Mouse (Mus musculus): ENCODE data around the gene Chd1l. TPM values are rescaled to one million over a fixed set of nuclear protein-coding genes. Genes with fewer than 3 reads are reported as not detected.

Gene Chd1l
- polyA plus RNA-seq (2012; rRNA removed), result 37.9 and 39.1 TPM in 2 replicates

DNA sequence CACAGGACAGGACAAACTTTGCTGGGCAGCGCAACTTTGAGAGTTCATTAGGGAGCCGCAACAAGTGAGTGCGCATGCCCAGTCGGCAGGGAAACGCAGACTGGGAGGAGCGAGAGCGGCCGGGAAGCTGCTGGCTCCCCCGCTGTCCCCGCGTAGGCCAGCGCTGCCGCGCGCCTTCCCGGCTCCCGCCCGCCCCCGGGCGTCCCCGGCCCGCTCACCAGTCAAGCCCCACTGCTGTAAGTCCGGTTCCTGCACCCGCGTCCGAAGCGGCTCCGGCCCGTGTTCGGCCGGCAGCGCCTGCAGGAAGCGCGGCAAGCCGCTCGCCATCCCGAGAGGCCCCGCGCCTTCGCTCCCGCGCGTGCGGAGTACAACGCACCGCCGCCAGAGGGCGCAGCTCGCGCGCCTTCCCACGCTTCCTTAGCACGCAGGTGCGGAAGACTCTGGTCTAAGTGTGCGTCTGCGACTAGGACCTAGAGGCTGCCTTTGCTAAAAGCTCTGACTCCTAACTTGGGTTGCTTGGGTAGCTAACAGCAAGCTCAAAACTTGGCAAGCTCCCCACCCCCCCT is at the start of gene Chd1l:
Gene Chd1l (minus strand): TSS at position 359 of the 566 bp plus-strand sequence.
- TF ChIP-seq POLR2A (IDR thresholded peaks at IDR 0.05; ENCODE audit: control insufficient read depth, low read depth, low read length), result peak; percentile 59
- peak; percentile 99 for TF ChIP-seq CTCF (IDR thresholded peaks at IDR 0.05; ENCODE audit: control insufficient read depth, insufficient read depth, insufficient replicate concordance, low read depth, low read length)
- Histone ChIP-seq H3K27me3 (ENCODE audit: control insufficient read depth, insufficient read depth, low read length) (no peaks in the 10 kb centered on the region), H3K27ac (ENCODE audit: control insufficient read depth, insufficient read depth, low read depth, low read length) (peak within 1 kb of the TSS; percentile 90), H3K36me3 (ENCODE audit: control insufficient read depth, insufficient read depth, low read length) (no peaks in the 10 kb centered on the region), H3K4me1 (ENCODE audit: control insufficient read depth, insufficient read depth, low read length) (peaks cover 9% of the 10 kb centered on the region), H3K4me3 (ENCODE audit: control insufficient read depth, low read depth, low read length) (peak within 1 kb of the TSS; percentile 99)

DNA sequence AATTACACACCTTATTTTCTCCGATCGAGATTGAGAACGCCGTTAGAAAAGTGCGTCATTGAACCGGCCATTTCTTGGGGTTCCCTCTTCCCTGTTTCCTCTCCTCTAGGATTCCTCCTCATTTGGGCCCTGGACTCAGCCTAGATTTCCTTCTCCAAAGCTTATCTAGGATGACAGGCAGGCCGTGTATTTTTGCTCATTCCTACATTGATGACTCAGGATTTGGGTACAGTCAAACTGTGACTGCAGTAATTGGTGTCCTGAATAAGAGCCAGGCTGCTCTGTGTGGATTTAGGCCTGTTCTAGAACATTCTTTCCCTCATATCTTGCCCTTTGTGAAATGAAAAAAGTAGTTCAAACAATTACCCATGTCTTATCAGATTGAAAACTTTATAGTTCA is 49.7 kb upstream of the Chd1l start:
- H3K27me3 ChIP-seq (ENCODE audit: control insufficient read depth, insufficient read depth, low read length), result no peaks in the 10 kb centered on the region
- H3K36me3 ChIP-seq (ENCODE audit: control insufficient read depth, insufficient read depth, low read length), result no peaks in the 10 kb centered on the region; the same call in 1 of the 2 replicates
- H3K4me3 ChIP-seq (ENCODE audit: control insufficient read depth, low read depth, low read length), result no peak overlapping the region
- TF ChIP-seq CTCF (IDR thresholded peaks at IDR 0.05; ENCODE audit: control insufficient read depth, insufficient read depth, insufficient replicate concordance, low read depth, low read length) (no peak), POLR2A (IDR thresholded peaks at IDR 0.05; ENCODE audit: control insufficient read depth, low read depth, low read length) (no peak)
- H3K4me1 ChIP-seq (ENCODE audit: control insufficient read depth, insufficient read depth, low read length), result peaks cover 4% of the 10 kb centered on the region; the same call in 1 of the 2 replicates
- no peak overlapping the region for H3K27ac ChIP-seq (ENCODE audit: control insufficient read depth, insufficient read depth, low read depth, low read length)

DNA sequence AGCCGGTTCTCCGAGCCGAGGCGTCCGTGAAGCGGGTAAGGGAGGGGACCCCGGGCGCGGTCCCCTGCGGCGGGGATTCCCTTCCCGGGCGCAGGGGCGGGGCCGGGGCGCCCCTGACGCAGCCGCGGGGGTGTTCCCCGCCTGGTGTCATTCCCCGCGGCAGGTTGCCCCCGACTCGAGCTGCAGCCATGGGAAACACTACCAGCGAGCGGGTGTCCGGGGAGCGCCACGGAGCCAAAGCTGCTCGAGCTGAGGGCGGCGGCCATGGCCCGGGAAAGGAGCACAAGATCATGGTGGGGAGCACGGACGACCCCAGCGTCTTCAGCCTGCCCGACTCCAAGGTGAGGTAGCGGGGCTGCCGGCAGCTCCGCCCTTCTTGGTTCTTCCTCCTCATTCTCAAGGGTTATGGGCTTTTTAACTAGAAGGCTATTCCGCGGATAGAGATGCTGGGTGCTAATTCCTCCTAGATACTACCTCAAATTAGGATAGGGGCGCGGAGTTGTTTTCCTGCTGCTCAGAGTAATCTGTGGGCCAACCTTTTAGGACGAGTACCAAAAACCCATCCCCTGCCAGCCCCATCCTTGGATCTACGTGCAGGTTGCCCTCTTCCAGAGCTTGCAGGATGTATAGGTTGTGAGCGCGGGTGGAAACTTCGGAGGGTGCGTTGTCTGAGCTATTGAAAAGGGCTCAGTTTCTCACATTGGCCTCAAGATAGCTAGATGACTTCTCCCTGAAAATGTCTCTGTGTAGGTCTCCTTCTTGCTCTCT is 48.6 kb upstream of the Chd1l start:
- no peak for TF ChIP-seq CTCF (IDR thresholded peaks at IDR 0.05; ENCODE audit: control insufficient read depth, insufficient read depth, insufficient replicate concordance, low read depth, low read length)
- no peak for TF ChIP-seq POLR2A (IDR thresholded peaks at IDR 0.05; ENCODE audit: control insufficient read depth, low read depth, low read length)
- H3K4me1 ChIP-seq (ENCODE audit: control insufficient read depth, insufficient read depth, low read length), result peaks cover 4% of the 10 kb centered on the region; the same call in 1 of the 2 replicates
- H3K27ac ChIP-seq (ENCODE audit: control insufficient read depth, insufficient read depth, low read depth, low read length), result peak overlapping the region; percentile 59
- peak overlapping the region; percentile 98 for H3K4me3 ChIP-seq (ENCODE audit: control insufficient read depth, low read depth, low read length)
- H3K36me3 ChIP-seq (ENCODE audit: control insufficient read depth, insufficient read depth, low read length), result no peaks in the 10 kb centered on the region
- H3K27me3 ChIP-seq (ENCODE audit: control insufficient read depth, insufficient read depth, low read length), result no peaks in the 10 kb centered on the region

DNA sequence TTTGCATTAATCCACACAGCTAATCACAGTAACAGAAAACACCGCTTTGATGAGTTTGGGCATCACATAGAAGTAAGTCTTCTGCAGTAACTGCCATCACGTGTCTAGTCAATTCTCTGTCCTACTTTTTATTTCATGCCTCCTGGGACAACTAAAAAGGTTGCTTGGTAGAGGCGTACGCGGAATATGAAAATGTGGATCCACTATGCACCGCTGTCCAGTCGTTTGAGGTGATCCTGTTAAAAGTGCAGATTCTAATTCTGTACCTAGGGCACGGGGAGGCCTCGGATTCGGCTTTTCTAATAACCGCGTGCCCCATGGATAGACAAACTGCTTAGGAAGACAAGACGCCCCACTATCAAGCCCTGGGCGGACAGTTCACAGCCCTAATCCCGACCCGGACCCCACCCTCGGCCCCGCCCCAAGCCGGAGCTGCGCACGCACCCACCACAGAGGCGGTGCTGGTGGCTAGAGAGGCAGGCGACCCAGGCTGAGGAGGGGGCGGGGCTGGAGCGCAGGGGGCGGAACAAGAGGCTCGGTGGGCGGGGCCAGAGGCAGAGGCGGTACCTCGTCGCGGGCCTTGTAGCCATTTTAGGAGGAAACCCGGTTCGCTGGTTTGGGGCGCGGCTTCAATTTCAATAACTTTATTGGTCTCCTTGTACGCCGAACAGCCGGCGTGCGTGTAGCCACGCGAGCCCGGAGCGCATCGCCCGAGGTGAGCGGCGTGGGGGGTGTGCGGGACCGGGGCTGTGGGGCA is 47.8 kb upstream of the Chd1l start, which contains the start of gene Prkab2:
Gene Prkab2 (plus strand): TSS at position 539 of the 757 bp plus-strand sequence.
- peaks cover 4% of the 10 kb centered on the region; the same call in 1 of the 2 replicates for H3K4me1 ChIP-seq (ENCODE audit: control insufficient read depth, insufficient read depth, low read length)
- H3K27ac ChIP-seq (ENCODE audit: control insufficient read depth, insufficient read depth, low read depth, low read length), result peak within 1 kb of the TSS; percentile 59
- H3K4me3 ChIP-seq (ENCODE audit: control insufficient read depth, low read depth, low read length), result peak within 1 kb of the TSS; percentile 98
- no peaks in the 10 kb centered on the region for H3K36me3 ChIP-seq (ENCODE audit: control insufficient read depth, insufficient read depth, low read length)
- no peaks in the 10 kb centered on the region for H3K27me3 ChIP-seq (ENCODE audit: control insufficient read depth, insufficient read depth, low read length)
- TF ChIP-seq CTCF (IDR thresholded peaks at IDR 0.05; ENCODE audit: control insufficient read depth, insufficient read depth, insufficient replicate concordance, low read depth, low read length) (no peak), POLR2A (IDR thresholded peaks at IDR 0.05; ENCODE audit: control insufficient read depth, low read depth, low read length) (no peak; the same call in none of the 2 replicates)

DNA sequence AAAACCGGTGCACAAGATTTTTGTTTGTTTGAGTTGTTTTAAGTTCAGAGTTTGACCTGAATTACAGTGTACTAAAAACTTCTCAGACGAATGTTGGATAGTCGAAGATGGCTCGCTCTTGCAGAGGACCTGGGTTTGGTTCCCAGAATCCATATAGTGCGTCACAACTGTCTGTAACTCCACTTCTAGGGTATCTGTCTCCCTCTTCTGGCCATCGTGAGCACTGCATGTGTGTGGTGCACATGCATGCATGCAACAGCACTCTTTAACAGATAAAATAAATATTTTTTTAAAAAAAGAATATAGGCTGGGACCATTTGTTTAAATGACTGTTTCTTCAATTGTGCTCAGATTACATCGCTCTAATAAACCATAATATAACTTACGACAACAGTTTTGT is 44.9 kb upstream of the Chd1l start:
- Histone ChIP-seq H3K4me3 (ENCODE audit: control insufficient read depth, low read depth, low read length) (no peak overlapping the region), H3K27me3 (ENCODE audit: control insufficient read depth, insufficient read depth, low read length) (no peaks in the 10 kb centered on the region), H3K4me1 (ENCODE audit: control insufficient read depth, insufficient read depth, low read length) (peaks cover 4% of the 10 kb centered on the region; the same call in 1 of the 2 replicates), H3K27ac (ENCODE audit: control insufficient read depth, insufficient read depth, low read depth, low read length) (no peak overlapping the region), H3K36me3 (ENCODE audit: control insufficient read depth, insufficient read depth, low read length) (no peaks in the 10 kb centered on the region)
- TF ChIP-seq POLR2A (IDR thresholded peaks at IDR 0.05; ENCODE audit: control insufficient read depth, low read depth, low read length) (no peak), CTCF (IDR thresholded peaks at IDR 0.05; ENCODE audit: control insufficient read depth, insufficient read depth, insufficient replicate concordance, low read depth, low read length) (peak; percentile 47; the same call in 1 of the 2 replicates)

DNA sequence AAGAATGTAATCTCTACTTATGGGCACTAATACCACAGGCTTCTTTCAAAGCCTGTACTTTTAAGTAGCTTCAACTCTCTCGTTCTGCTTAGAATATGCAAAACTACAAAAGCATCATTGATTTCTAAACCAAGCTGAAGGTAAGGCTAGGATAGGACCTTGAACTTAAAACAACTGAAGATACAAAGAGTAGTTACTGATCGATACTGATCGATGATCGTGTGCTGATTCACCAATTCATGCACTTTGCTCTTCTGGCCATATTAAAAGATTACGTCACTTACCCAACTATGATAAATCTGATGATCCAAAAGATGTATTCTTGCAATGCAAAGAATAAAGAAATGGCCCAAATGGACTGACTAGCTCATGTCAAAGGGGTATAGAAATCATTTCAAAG is 43.8 kb upstream of the Chd1l start:
- H3K4me3 ChIP-seq (ENCODE audit: control insufficient read depth, low read depth, low read length), result no peak overlapping the region
- no peaks in the 10 kb centered on the region for H3K36me3 ChIP-seq (ENCODE audit: control insufficient read depth, insufficient read depth, low read length)
- TF ChIP-seq CTCF (IDR thresholded peaks at IDR 0.05; ENCODE audit: control insufficient read depth, insufficient read depth, insufficient replicate concordance, low read depth, low read length) (no peak), POLR2A (IDR thresholded peaks at IDR 0.05; ENCODE audit: control insufficient read depth, low read depth, low read length) (no peak)
- H3K27me3 ChIP-seq (ENCODE audit: control insufficient read depth, insufficient read depth, low read length), result no peaks in the 10 kb centered on the region
- no peak overlapping the region for H3K27ac ChIP-seq (ENCODE audit: control insufficient read depth, insufficient read depth, low read depth, low read length)
- peaks cover 2% of the 10 kb centered on the region; the same call in 1 of the 2 replicates for H3K4me1 ChIP-seq (ENCODE audit: control insufficient read depth, insufficient read depth, low read length)

DNA sequence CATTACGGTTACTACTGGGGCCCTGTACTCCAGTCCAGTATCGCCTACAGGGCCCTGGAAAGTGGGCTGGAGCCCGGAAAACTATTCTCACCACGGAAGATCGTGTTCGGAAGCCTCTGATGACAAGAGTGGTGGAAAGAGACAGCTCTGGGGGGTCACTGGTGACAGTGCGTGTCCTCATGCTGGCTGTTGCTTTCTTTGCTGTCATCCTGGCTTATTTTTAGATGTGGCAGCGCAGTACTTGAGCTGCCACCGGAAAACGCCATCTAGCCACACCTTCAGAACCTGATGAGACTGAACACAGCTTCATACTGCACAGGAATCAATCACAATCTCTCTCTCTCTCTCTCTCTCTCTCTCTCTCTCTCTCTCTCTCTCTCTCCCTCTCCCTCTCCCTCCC is 41.6 kb upstream of the Chd1l start:
- H3K4me3 ChIP-seq (ENCODE audit: control insufficient read depth, low read depth, low read length), result no peak overlapping the region
- TF ChIP-seq CTCF (IDR thresholded peaks at IDR 0.05; ENCODE audit: control insufficient read depth, insufficient read depth, insufficient replicate concordance, low read depth, low read length), result no peak
- no peak for TF ChIP-seq POLR2A (IDR thresholded peaks at IDR 0.05; ENCODE audit: control insufficient read depth, low read depth, low read length)
- no peak overlapping the region for H3K27ac ChIP-seq (ENCODE audit: control insufficient read depth, insufficient read depth, low read depth, low read length)
- no peaks in the 10 kb centered on the region for H3K36me3 ChIP-seq (ENCODE audit: control insufficient read depth, insufficient read depth, low read length)
- no peaks in the 10 kb centered on the region for H3K4me1 ChIP-seq (ENCODE audit: control insufficient read depth, insufficient read depth, low read length)
- no peaks in the 10 kb centered on the region for H3K27me3 ChIP-seq (ENCODE audit: control insufficient read depth, insufficient read depth, low read length)

All from testis, adult 2 months (tissue).